Mouse (Mus musculus) stomach, embryonic 14.5 days (tissue): Measurements from ENCODE around the gene Bhmt2. TPM values are rescaled to one million over a fixed set of nuclear protein-coding genes. Genes with fewer than 3 reads are reported as not detected.
A peak's percentile ranks its signal among the peaks of the same experiment; 100 is the strongest.

ENCODE experiments used
- ATAC-seq: fragments of 200-750 bp; cut with Nextera tagmentation; 2 replicates; pipeline ENCODE4 v1.8.0; 2017; ENCODE audit warnings: low read depth, moderate TSS enrichment; ENCODE audit not compliant: insufficient number of reproducible peaks, insufficient read depth, low FRiP score
- H3K27ac ChIP-seq: fragments of 300-500 bp; sonication (generic); 2 replicates; pipeline ENCODE4 v1.5.1; 2014; ENCODE audit warnings: mild to moderate bottlenecking, low read length, moderate library complexity, mixed read lengths
- H3K27me3 ChIP-seq: fragments of 300-500 bp; sonication (generic); 2 replicates; pipeline ENCODE4 v1.6.1; 2014; ENCODE audit warnings: low read length, control low read depth, mixed read lengths; ENCODE audit not compliant: control insufficient read depth, insufficient read depth
- H3K36me3 ChIP-seq: fragments of 300-500 bp; sonication (generic); 2 replicates; pipeline ENCODE4 v1.6.1; 2014; ENCODE audit warnings: mild to moderate bottlenecking, control low read depth, low read length, moderate library complexity, mixed read lengths; ENCODE audit not compliant: control insufficient read depth, insufficient read depth
- H3K4me1 ChIP-seq: fragments of 300-500 bp; sonication (generic); 2 replicates; pipeline ENCODE4 v1.6.1; 2014; ENCODE audit warnings: low read length, control low read depth, mixed read lengths; ENCODE audit not compliant: control insufficient read depth, insufficient read depth
- H3K4me2 ChIP-seq: fragments of 300-500 bp; sonication (generic); replicated peaks from 2 replicates; pipeline ENCODE4 v1.6.1; 2014; ENCODE audit warnings: low read depth, low read length, control low read depth
- H3K4me3 ChIP-seq: fragments of 300-500 bp; sonication (generic); 2 replicates; pipeline ENCODE4 v1.5.1; 2014; ENCODE audit warnings: low read depth, low read length, control low read depth
- H3K9ac ChIP-seq: fragments of 300-500 bp; sonication (generic); replicated peaks from 2 replicates; pipeline ENCODE4 v1.6.1; 2014; ENCODE audit warnings: low read depth, mild to moderate bottlenecking, control low read depth, low read length, moderate library complexity, mixed read lengths
- H3K9me3 ChIP-seq: fragments of 300-500 bp; sonication (generic); 2 replicates; pipeline ENCODE4 v1.6.1; 2016; ENCODE audit warnings: low read depth, low read length, control low read depth; ENCODE audit not compliant: control insufficient read depth
- WGBS: fragments of 180-500 bp; shearing (Covaris S2); extraction: QIAGEN DNeasy Blood & Tissue Kit; methylation state at CpG from one replicate; pipeline ENCODE4 v1.1.7; 2014; 5-methylcytosine and 5-hydroxymethylcytosine counted together
- polyA plus RNA-seq: library from polyadenylated mRNA; unstranded; fragments of >200 nt; fragmentation: Nextera tagmentation; extraction: Ambion mirVana; gene quantifications from 2 replicates; pipeline ENCODE4 v1.2.1, GENCODE M21; 2014

Gene Bhmt2
- not detected in 2 replicates for polyA plus RNA-seq

- H3K4me2 ChIP-seq: peak within 1 kb of the TSS; percentile 27
- no peak for ATAC-seq
- H3K9me3 ChIP-seq: no peaks in the 10 kb centered on the region; the same call in 1 of the 2 replicates
- H3K36me3 ChIP-seq: no peaks in the 10 kb centered on the region
- no peak within 1 kb of the TSS for H3K27ac ChIP-seq
- H3K4me1 ChIP-seq: no peaks in the 10 kb centered on the region
- H3K27me3 ChIP-seq: no peaks in the 10 kb centered on the region
- H3K9ac ChIP-seq: no peak within 1 kb of the TSS
- 11% methylated on average over 31 of the region's 31 CpGs for WGBS
- H3K4me3 ChIP-seq: peak within 1 kb of the TSS; percentile 15; the same call in 1 of the 2 replicates
Observed at GRCm38 (mm10) chr13:93674131-93674561, at the start of gene Bhmt2, which contains the start of gene Dmgdh. Gene Bhmt2 (minus strand): TSS chr13:93674302. Gene Dmgdh (plus strand): TSS chr13:93674433.

GRCm38 (mm10) chr13:93723455-93723854 lies 49.4 kb upstream of the Bhmt2 start:
- Histone ChIP-seq H3K36me3 (no peaks in the 10 kb centered on the region), H3K27ac (no peak overlapping the region), H3K4me1 (no peaks in the 10 kb centered on the region), H3K4me2 (no peak overlapping the region), H3K27me3 (no peaks in the 10 kb centered on the region), H3K9ac (no peak overlapping the region), H3K9me3 (no peaks in the 10 kb centered on the region), H3K4me3 (no peak overlapping the region)
- 85% methylated on average over 3 of the region's 3 CpGs for WGBS
- no peak for ATAC-seq

GRCm38 (mm10) chr13:93721916-93722315 lies 47.8 kb upstream of the Bhmt2 start:
- no peak overlapping the region for H3K9ac ChIP-seq
- H3K4me2 ChIP-seq: no peak overlapping the region
- no peaks in the 10 kb centered on the region for H3K36me3 ChIP-seq
- no peak for ATAC-seq
- no peak overlapping the region for H3K4me3 ChIP-seq
- no peaks in the 10 kb centered on the region for H3K9me3 ChIP-seq
- WGBS: 57% methylated on average over 4 of the region's 4 CpGs
- no peaks in the 10 kb centered on the region for H3K4me1 ChIP-seq
- H3K27ac ChIP-seq: no peak overlapping the region
- no peaks in the 10 kb centered on the region for H3K27me3 ChIP-seq

GRCm38 (mm10) chr13:93718948-93719347 lies 44.8 kb upstream of the Bhmt2 start:
- ATAC-seq: no peak
- Histone ChIP-seq H3K27ac (no peak overlapping the region), H3K4me2 (no peak overlapping the region), H3K9ac (no peak overlapping the region), H3K4me3 (no peak overlapping the region), H3K4me1 (no peaks in the 10 kb centered on the region), H3K9me3 (no peaks in the 10 kb centered on the region), H3K36me3 (no peaks in the 10 kb centered on the region), H3K27me3 (no peaks in the 10 kb centered on the region)
- 3% methylated on average over 7 of the region's 7 CpGs for WGBS

- Histone ChIP-seq H3K4me3 (no peak overlapping the region), H3K27me3 (no peaks in the 10 kb centered on the region), H3K9me3 (no peaks in the 10 kb centered on the region), H3K9ac (no peak overlapping the region), H3K4me2 (no peak overlapping the region), H3K4me1 (no peaks in the 10 kb centered on the region), H3K27ac (no peak overlapping the region), H3K36me3 (no peaks in the 10 kb centered on the region)
- WGBS: 42% methylated on average over 7 of the region's 7 CpGs
- ATAC-seq: no peak
Observed at GRCm38 (mm10) chr13:93717113-93717512, 43.0 kb upstream of the Bhmt2 start.

- no peak overlapping the region for H3K4me3 ChIP-seq
- no peak for ATAC-seq
- H3K9me3 ChIP-seq: no peaks in the 10 kb centered on the region
- H3K27me3 ChIP-seq: no peaks in the 10 kb centered on the region
- no peak overlapping the region for H3K4me2 ChIP-seq
- no peaks in the 10 kb centered on the region for H3K4me1 ChIP-seq
- WGBS: 92% methylated on average over 3 of the region's 3 CpGs
- no peak overlapping the region for H3K9ac ChIP-seq
- no peak overlapping the region for H3K27ac ChIP-seq
- H3K36me3 ChIP-seq: no peaks in the 10 kb centered on the region
Observed at GRCm38 (mm10) chr13:93713826-93714225, 39.7 kb upstream of the Bhmt2 start.

- no peak overlapping the region for H3K4me2 ChIP-seq
- no peaks in the 10 kb centered on the region for H3K9me3 ChIP-seq
- H3K36me3 ChIP-seq: no peaks in the 10 kb centered on the region
- no peak overlapping the region for H3K4me3 ChIP-seq
- H3K9ac ChIP-seq: no peak overlapping the region
- H3K4me1 ChIP-seq: no peaks in the 10 kb centered on the region
- 96% methylated on average over 4 of the region's 4 CpGs for WGBS
- H3K27me3 ChIP-seq: no peaks in the 10 kb centered on the region
- no peak overlapping the region for H3K27ac ChIP-seq
- ATAC-seq: no peak
Observed at GRCm38 (mm10) chr13:93712362-93712761, 38.3 kb upstream of the Bhmt2 start.

GRCm38 (mm10) chr13:93711226-93711625 lies 37.1 kb upstream of the Bhmt2 start:
- 85% methylated on average over 4 of the region's 4 CpGs for WGBS
- no peak for ATAC-seq

GRCm38 (mm10) chr13:93710325-93710724 lies 36.2 kb upstream of the Bhmt2 start:
- 71% methylated on average over 4 of the region's 4 CpGs for WGBS
- no peaks in the 10 kb centered on the region for H3K27me3 ChIP-seq
- no peaks in the 10 kb centered on the region for H3K4me1 ChIP-seq
- no peak overlapping the region for H3K9ac ChIP-seq
- ATAC-seq: no peak
- H3K27ac ChIP-seq: no peak overlapping the region
- no peak overlapping the region for H3K4me2 ChIP-seq
- H3K4me3 ChIP-seq: no peak overlapping the region
- no peaks in the 10 kb centered on the region for H3K9me3 ChIP-seq
- H3K36me3 ChIP-seq: no peaks in the 10 kb centered on the region

More at GRCm38 (mm10) chr13:93711226-93711625, 37.1 kb upstream of the Bhmt2 start:
- no peak overlapping the region for H3K27ac ChIP-seq
- no peaks in the 10 kb centered on the region for H3K4me1 ChIP-seq
- H3K9ac ChIP-seq: no peak overlapping the region
- H3K27me3 ChIP-seq: no peaks in the 10 kb centered on the region
- H3K4me3 ChIP-seq: no peak overlapping the region
- H3K36me3 ChIP-seq: no peaks in the 10 kb centered on the region
- no peak overlapping the region for H3K4me2 ChIP-seq
- H3K9me3 ChIP-seq: no peaks in the 10 kb centered on the region
